Mouse (Mus musculus): Measurements from ENCODE around the gene Tnks1bp1. TPM values are rescaled to one million over a fixed set of nuclear protein-coding genes. Genes with fewer than 3 reads are reported as not detected.

Tnks1bp1 gene
- 10.6 and 13.3 TPM in 2 replicates for total RNA-seq (2017)

GRCm38 (mm10) chr2:85047596-85048167, at the start of gene Tnks1bp1:
Gene Tnks1bp1, plus strand, starts transcription at chr2:85048022.
- ATAC-seq (ENCODE audit: extremely low read depth, insufficient number of reproducible peaks, low FRiP score, poor library complexity, severe bottlenecking): peak; percentile 88

DNA sequence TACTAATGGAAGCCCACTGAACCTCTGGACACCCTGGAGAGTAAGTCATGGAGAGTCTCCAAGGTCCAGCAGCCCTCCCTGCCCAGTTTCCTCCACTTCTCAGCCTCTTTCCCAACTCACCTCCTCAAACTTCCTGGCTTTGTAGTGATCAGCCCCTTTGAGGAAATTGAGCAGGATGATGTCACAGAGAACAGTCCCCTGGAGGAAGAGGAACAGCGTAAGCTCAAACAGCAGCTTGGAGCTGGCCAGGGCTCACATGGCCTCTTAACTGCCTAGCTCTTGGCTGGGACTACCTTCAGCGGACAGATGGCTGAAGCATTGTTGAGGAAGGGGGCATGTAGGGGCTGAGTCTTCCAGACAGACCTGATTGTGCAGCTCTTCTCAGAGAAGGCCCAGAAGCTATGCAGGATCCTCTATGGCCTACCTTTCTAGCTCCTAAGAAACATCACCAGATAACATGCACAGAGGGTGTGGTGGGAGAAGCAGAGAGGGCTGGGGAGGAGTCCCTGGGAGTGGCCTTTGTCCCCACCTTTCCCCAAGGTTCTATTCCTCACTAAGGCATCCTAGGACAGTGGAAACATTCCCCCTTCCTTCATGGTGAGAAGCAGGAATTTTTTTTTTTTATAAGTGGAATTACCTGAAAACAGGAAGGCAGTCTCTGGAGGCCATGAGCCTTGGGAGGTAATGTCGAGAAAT, 48.2 kb upstream of the Tnks1bp1 start:
- no peak for ATAC-seq (ENCODE audit: extremely low read depth, insufficient number of reproducible peaks, low FRiP score, poor library complexity, severe bottlenecking)

GRCm38 (mm10) chr2:85001497-85001896, 46.3 kb upstream of the Tnks1bp1 start:
- ATAC-seq (ENCODE audit: extremely low read depth, insufficient number of reproducible peaks, low FRiP score, poor library complexity, severe bottlenecking): no peak

DNA sequence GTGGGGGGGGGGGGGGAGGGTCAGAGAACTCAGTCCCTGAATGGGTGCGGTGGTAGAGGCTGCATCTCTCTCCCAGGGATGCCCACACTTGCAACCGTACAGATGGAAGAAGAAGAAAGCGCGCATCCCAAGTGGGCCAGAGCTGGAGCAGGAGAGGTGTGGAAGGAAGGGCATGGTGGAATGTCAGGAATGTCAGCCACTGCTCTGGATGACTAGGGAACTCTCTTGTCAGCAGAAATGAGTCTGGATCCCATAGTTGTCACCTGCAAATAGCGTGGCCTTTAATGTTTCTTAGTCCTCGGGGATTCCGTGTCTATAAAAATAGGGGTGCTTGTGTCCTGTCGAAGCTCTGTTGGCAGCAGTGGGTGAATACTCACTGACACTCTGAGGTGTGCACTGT, 45.2 kb upstream of the Tnks1bp1 start:
- ATAC-seq (ENCODE audit: extremely low read depth, insufficient number of reproducible peaks, low FRiP score, poor library complexity, severe bottlenecking): no peak

DNA sequence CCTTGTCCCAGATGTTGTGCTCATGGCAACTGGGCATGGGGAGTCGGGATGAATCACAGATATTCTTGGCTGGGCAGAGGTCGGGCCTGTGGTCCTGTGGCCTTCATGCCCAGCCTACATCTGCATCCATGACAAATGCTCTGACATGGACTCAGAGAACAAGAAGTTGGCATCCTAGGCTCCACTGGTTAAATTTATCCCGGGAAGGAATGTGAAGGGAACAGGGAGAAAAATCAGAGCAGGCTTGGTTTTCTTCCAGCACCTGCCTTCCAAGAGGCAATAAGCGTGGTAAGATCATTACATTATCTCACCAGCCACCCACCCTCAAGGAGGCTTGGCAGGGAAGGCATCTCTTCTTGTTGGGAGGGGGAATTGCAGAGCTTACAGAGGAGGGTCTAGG, 43.5 kb upstream of the Tnks1bp1 start:
- no peak for ATAC-seq (ENCODE audit: extremely low read depth, insufficient number of reproducible peaks, low FRiP score, poor library complexity, severe bottlenecking)

DNA sequence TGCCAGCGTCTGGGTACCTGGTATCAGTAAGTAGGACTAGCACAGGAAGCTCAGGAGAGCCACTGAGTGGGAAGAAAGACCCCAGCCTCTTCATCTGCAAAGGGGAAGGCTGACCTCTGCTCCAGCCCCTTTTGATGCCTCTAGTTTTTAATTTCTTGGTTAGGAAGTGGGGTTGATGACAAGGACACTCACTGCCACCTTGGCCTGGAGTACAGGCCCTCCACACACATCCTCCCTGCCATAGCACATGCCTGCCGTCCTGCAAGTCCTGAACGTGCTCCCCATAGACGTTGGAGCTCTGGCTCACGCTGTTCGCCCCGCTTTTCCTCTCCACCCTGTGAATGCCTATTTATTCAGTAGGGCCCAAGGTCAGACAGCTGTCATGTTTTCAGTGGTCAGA, 41.2 kb upstream of the Tnks1bp1 start:
- ATAC-seq (ENCODE audit: extremely low read depth, insufficient number of reproducible peaks, low FRiP score, poor library complexity, severe bottlenecking): no peak

DNA sequence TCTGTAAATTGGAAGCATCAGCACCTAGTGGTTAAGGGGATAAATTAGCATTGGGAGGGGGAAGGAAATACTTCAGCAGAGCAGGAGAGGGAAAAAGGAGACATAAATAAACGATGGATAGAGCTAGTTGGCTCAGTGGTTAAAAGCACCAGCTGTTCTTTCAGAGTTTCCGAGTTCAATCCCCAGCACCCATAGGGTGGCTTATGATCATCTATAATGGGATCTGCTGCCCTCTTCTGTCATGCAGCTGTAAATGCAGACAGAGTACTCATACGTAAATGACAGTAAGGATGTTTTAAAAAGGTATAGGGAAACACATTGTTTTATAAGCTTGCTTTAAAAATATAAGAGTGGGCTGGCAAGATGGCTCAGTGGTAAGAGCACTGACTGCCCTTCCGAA, 40.1 kb upstream of the Tnks1bp1 start:
- peak; percentile 80; the same call in 1 of the 2 replicates for ATAC-seq (ENCODE audit: extremely low read depth, insufficient number of reproducible peaks, low FRiP score, poor library complexity, severe bottlenecking)

DNA sequence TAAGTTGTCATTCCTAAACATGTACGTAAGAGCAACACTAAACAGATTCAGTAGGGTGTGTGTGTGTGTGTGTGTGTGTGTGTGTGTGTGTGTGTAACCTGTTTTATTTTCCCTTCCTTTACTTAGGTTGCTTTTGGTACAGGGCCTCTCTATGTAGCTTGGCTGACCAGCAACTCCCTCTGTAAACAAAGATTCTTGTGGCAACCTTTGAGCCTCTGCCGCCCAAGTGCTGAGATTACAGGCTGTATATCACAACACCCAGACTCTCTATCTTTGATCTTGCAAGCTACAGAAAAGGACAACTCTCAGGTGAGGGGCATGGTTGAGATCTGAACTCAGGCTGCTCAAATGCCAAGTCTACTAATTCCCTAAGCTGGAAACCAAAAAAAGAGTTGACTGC, 38.6 kb upstream of the Tnks1bp1 start:
- no peak for ATAC-seq (ENCODE audit: extremely low read depth, insufficient number of reproducible peaks, low FRiP score, poor library complexity, severe bottlenecking)

- ATAC-seq (ENCODE audit: extremely low read depth, insufficient number of reproducible peaks, low FRiP score, poor library complexity, severe bottlenecking): no peak
Measured at GRCm38 (mm10) chr2:85011906-85012604, 35.8 kb upstream of the Tnks1bp1 start.

- no peak for ATAC-seq (ENCODE audit: extremely low read depth, insufficient number of reproducible peaks, low FRiP score, poor library complexity, severe bottlenecking)
Measured at GRCm38 (mm10) chr2:85012679-85013078, 35.1 kb upstream of the Tnks1bp1 start.

DNA sequence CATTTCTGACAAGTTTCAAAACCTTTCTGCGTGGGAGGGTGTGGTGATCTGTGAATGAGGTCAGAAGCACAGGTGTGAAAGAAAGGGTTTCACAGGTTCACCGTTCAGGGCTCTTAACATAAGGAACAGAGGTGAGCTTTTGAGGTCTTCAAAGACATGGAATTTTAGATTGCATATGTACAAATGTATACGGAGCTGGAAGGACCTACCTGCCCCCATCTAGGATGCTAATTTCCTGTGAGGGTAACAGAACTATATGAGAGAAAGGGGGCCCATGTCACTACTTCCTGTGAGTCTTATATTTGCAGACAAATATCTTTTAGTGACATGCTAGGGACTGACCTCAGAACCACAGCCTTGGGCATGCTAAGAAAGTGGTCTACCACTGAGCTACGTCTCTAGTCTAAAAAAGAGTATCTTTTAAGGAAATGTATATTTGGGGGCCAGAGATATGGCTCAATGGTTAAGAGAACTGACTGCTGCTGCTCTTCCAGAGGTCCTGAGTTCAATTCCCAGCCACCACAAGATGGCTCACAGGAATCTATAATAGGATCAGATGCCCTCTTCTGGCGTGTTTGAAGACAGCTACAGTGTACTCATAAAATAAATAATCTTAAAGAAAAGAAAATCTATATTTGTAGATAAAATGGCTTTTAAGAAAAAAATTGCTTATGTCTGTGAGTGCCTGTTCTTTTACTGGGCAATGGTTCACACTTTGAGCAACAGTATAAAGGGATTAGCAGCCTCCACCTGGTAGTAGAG, 33.8 kb upstream of the Tnks1bp1 start:
- ATAC-seq (ENCODE audit: extremely low read depth, insufficient number of reproducible peaks, low FRiP score, poor library complexity, severe bottlenecking): no peak

DNA sequence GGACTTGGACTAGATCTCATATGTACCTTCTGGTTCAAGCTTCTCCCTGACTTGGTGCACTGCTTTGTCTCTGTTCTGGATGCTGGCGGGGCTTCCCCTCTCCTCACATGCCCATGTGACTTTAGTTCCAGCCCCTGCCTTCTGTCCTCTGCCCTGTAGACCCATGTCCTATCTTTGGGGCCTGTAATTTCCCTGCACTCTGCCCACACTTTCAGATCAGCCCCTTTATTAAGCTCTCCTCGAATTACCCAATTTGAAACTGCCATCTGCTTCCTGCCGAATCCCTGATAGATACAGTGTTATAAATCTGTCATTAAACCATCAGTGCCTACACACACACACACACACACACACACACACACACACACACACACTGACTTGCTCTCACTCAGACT, 33.2 kb upstream of the Tnks1bp1 start:
- no peak for ATAC-seq (ENCODE audit: extremely low read depth, insufficient number of reproducible peaks, low FRiP score, poor library complexity, severe bottlenecking)

GRCm38 (mm10) chr2:85022043-85022442, 25.8 kb upstream of the Tnks1bp1 start:
- ATAC-seq (ENCODE audit: extremely low read depth, insufficient number of reproducible peaks, low FRiP score, poor library complexity, severe bottlenecking): no peak

- no peak for ATAC-seq (ENCODE audit: extremely low read depth, insufficient number of reproducible peaks, low FRiP score, poor library complexity, severe bottlenecking)
Measured at GRCm38 (mm10) chr2:85026178-85026577, 21.6 kb upstream of the Tnks1bp1 start.

GRCm38 (mm10) chr2:85027281-85027680, 20.5 kb upstream of the Tnks1bp1 start:
- ATAC-seq (ENCODE audit: extremely low read depth, insufficient number of reproducible peaks, low FRiP score, poor library complexity, severe bottlenecking): peak; percentile 72

DNA sequence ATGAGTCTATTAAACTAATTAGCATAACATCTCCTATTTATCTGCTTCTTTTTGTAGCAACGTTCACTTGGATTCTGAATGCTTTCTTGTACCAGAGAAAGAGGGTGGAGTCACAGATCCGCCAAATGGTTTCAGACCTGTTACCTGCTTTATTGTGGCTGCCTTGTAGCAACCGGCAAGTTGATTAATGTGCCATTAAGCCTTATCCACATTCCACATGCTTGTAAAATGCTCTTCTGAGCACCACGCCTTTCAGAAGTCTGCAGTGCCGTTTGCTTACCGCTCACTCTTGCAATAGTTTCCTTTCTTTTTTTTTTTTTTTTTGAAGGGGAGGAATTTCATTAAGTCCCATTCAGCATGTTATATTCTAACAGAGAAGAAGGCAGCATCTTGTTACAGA, 17.9 kb upstream of the Tnks1bp1 start:
- no peak for ATAC-seq (ENCODE audit: extremely low read depth, insufficient number of reproducible peaks, low FRiP score, poor library complexity, severe bottlenecking)

DNA sequence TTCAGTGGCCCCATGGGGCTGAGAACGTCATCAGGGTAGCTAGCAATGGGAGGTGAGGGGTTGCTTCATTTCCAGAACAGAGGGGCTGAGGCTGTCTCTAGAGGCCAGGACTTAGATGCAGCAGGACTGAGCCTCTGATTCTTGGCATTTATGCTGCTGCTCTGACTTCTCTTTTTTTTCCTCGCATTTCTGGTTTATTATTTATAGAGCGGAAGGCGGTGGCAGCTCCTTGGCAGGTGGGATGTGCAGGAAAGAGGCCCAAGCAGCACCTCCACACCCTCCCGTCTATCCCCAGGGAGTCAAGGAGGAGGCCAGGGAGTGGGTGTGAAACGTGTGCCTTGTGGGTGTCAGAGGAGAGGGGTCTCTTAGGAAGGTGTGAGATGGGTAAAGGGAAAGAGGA, 16.8 kb upstream of the Tnks1bp1 start:
- no peak for ATAC-seq (ENCODE audit: extremely low read depth, insufficient number of reproducible peaks, low FRiP score, poor library complexity, severe bottlenecking)

- ATAC-seq (ENCODE audit: extremely low read depth, insufficient number of reproducible peaks, low FRiP score, poor library complexity, severe bottlenecking): no peak
Measured at GRCm38 (mm10) chr2:85033121-85033520, 14.7 kb upstream of the Tnks1bp1 start.

DNA sequence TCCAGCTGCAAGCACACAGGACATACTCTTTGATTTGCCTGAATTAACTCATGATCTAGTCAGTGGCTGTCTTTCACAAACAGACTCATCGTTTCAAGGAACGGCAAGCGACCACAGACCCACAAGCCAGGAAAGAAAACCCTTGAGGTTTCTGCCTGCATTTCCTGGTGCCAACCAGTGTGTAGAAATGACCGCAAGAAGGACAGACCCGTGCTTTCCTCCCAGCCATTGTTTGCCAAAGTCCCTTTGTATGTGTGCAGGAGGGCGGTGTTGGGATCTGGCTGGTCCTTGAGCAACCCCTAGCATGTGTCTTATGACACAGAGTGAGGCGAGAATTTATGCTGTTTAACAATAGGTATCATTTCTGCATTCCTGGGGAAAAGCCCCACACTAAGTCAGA, 13.7 kb upstream of the Tnks1bp1 start:
- ATAC-seq (ENCODE audit: extremely low read depth, insufficient number of reproducible peaks, low FRiP score, poor library complexity, severe bottlenecking): no peak
